Mouse (Mus musculus): ENCODE measurements around the gene Dtd1. TPM values are rescaled to one million over a fixed set of nuclear protein-coding genes. Genes with fewer than 3 reads are reported as not detected.

The Dtd1 gene
- total RNA-seq, 1 experiment from 2014 or later: 18.2 TPM

DNA sequence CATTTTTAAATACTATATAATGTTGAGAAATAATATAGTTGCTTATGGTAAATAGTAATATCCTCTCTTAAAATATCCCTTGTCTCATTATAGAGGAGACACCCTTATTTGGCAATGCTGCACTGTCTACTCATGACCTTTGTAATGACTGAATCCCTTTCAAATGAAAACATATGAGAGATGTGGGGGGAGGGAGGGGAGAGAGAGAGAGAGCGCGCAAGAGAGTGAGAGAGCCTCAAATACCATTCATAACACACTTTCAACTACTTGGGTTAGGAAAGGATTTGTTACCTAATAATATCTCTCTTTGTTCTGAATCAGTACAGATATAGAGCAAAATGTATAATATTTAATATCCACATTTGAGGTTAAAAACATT is 169.4 kb downstream of the Dtd1 start:
- no peak for DNase-seq

GRCm38 (mm10) chr2:144769556-144769955 is 169.9 kb downstream of the Dtd1 start:
- DNase-seq: no peak

DNA sequence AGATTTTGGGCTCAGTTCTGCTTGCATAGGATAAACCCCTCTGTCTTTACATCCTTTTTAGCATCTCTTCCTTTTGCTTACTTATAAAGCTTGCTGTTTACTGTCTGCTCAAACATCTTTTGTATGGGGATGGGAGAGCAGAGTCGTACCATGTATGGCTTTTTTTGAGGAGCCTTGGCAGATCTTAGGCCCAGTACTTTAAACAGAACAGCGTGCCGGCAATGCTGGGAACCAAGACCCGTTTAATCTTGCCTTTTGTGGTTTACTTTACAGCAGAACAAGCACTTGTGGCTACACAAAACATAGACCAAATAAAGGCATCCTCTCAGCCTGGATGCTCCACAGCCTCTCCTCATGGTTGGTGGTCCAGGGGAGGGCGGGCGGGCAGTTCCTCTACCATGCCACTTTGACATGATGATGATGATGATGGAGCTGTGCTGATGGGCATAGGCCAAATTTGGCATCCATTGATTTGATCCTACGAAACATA is 170.8 kb downstream of the Dtd1 start:
- no peak for DNase-seq

DNA sequence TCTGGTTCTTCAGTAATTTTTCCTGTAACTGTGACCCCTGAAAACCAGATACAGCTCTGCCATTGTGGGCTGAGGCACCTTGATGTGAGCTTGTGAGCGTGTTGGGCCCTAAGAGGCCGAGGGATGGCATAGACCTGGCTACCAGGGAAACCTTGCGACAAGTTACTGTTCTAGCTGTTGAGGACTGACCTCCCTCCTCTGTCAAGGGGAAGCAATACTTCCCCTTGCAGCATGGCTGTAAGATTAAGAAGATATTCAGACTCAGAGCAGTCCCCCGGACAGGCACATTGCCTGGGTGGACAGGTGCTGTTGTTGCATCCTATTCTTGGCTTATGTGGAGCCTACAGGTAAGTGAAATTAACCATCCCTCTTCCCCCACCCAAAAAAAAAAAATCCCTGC is 172.1 kb downstream of the Dtd1 start:
- DNase-seq: no peak

DNA sequence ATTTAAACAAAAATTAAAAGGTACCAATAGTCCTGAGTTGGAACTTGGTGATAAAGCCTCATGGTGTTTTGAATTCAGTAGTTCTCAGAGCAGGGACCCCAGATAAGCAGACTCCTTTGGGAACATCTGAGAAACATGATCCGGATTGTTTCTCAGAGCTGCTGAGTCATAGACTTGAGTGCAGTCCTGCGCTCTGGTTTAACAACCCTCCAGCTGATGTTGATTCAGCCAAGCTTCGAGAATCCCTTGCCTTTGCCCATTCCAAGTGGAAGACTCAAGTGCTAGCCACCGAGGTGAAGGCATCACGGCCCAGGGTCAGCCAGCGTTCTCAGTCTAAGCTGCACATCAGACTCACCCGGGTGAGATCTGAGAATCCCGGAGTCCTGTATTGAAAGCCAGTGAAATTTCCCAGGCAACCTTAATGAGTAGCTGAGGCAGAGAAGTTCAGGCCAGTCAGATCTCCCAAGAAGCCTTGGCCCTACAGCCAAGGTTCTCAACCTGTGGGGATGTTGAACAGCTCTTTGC is 175.0 kb downstream of the Dtd1 start:
- no peak for DNase-seq

DNA sequence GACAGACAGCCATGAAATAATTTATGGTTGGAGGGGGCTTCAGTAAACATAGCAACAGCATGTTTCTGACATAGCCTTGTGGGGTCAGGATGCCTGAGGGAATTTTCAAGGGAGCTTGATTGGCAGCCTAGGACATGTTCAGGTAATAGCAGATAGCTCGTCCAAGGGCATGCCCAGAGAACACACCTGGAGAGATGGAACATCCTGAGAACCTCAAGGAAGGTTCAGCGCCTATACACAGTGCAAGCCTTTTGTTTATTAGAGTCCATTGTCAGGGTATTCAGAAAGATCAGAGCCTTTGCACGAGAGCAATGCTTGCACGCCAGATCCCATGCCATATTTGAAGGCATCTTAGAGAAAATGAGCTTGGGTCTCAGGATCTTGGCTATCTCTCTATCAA is 175.9 kb downstream of the Dtd1 start:
- no peak for DNase-seq

DNA sequence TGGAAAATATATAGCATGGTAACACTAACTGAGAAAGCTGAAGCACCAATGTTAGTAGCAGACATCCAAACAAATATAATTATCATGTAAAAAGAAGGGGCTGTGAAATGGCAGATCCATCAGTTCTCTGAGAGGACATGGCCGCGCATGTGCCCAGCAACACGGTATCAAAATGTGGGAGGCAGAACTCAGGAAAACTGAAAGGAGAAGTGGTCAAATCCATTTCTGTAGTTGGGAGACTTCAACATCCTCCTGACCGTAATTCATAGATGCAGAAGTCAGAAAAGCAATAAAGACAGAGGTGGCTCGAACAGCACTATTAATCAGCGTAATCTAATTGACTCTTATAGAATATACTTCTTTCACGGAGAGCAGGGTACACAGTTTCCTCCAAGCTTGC is 179.6 kb downstream of the Dtd1 start:
- DNase-seq: no peak

DNA sequence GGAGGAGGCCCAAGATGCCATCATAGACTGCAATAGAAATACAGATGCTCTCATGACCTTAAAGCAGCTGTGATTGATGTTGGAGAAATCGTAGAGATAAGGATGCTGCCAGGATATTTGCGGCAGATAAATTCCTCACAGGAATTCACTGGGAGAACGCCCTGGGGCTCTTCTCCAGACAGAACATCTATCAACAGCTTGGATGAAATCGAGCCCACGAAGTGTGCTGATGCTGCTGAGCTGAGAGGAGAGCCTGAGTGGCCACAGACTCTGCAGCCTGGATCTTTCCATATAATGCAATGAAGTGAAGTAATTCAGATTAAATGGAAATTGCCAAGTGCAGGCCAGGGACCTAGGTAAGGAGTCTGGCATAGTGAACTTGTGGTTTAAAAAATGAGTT is 181.0 kb downstream of the Dtd1 start:
- no peak for DNase-seq

DNA sequence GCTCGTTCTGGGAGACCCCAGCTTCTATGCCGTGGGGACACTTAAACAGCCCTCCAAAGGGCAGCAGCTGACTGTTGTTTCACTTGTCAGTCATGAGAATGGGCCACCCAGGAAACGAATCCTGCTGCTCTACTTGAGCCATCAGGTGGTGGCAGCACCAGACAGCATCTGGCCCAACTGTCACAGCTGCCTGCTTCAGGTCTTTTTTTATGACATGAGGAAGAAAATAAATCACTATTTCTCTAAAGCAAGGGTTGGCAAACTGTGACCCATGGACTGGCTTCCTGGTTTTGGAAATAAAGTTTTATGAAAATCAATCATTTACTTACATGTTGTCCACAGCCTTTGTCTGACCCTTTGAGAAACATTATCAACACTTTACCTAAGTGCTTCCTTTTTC is 182.2 kb downstream of the Dtd1 start:
- DNase-seq: no peak

DNA sequence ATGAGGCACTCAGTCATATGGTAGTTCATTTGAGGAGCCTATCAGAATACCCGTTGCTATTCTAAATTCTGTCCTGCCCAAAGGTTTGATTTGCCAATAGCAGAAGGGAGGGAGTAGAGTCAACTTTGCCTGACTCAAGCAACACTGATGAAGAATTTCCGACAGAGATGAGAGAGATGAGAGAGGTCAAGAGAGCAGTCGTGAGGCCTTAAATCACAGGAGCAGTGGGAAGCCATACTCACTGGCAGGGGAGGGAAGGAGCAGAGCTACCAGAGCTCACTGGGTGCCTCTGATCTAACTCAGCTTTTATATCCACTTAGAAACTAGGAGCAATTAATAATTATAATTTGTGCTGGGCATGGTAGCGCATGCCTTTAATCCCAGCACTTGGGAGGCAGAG is 182.8 kb downstream of the Dtd1 start:
- no peak for DNase-seq

GRCm38 (mm10) chr2:144783190-144783589 is 183.5 kb downstream of the Dtd1 start:
- DNase-seq: no peak

- DNase-seq: no peak
Measured at GRCm38 (mm10) chr2:144783831-144784230, 184.1 kb downstream of the Dtd1 start.

- no peak for DNase-seq
Measured at GRCm38 (mm10) chr2:144791671-144792294, 192.1 kb downstream of the Dtd1 start.

DNA sequence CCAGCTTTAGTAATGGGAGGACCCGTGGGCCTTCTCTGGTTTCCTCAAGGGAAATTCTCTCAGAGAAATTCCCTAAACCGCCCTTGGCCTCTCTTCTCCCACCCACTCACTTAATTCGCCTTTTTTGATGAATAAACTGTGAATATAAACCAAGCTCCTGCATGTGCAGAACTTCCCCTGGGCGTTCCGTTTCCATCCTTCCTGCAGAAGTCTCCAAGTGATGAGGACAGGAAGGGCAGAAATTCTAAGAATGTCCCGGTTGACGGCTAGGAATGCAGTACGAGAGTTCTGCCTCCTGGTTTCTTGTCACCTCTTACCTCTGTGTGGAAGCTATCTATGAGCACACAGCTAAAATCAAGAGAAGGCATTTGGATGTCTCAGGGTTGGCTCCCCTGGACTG is 197.8 kb downstream of the Dtd1 start:
- no peak for DNase-seq

GRCm38 (mm10) chr2:144807766-144808754 is 208.4 kb downstream of the Dtd1 start:
- DNase-seq: no peak

Small RNA genes lying within 50 kb of the gene (microRNA-seq; reads per million reads assigned to microRNA genes)
- 0 reads per million in 2 experiments for gene Gm24823

Other genes starting within 250 kb of the Dtd1 start
- gene Kat14, start 230.9 kb upstream of the Dtd1 start, total RNA-seq (2021): 27.5 and 33.6 TPM in 2 replicates
- 5.5 and 8.2 TPM in 2 replicates for gene Pet117, start 230.9 kb upstream of the Dtd1 start, total RNA-seq (2021)
- 1.8 and 5.0 TPM in 2 replicates for gene Dzank1, start 72.5 kb upstream of the Dtd1 start, total RNA-seq (2021)
- 19.4 and 23.8 TPM in 2 replicates for gene Polr3f, start 72.2 kb upstream of the Dtd1 start, total RNA-seq (2021)
- 26.8 and 32.5 TPM in 2 replicates for gene Rbbp9, start 49.0 kb upstream of the Dtd1 start, total RNA-seq (2021)
- 64.0 and 66.2 TPM in 2 replicates for gene Sec23b, start 43.7 kb upstream of the Dtd1 start, total RNA-seq (2021)
- 49.2 and 60.5 TPM in 2 replicates for gene Smim26, start 5.8 kb upstream of the Dtd1 start, total RNA-seq (2021)
- gene Scp2d1, start 223.8 kb downstream of the Dtd1 start, total RNA-seq (2021): not detected in 2 replicates